Mouse (Mus musculus): ENCODE results near the gene Cxcl13.

DNA sequence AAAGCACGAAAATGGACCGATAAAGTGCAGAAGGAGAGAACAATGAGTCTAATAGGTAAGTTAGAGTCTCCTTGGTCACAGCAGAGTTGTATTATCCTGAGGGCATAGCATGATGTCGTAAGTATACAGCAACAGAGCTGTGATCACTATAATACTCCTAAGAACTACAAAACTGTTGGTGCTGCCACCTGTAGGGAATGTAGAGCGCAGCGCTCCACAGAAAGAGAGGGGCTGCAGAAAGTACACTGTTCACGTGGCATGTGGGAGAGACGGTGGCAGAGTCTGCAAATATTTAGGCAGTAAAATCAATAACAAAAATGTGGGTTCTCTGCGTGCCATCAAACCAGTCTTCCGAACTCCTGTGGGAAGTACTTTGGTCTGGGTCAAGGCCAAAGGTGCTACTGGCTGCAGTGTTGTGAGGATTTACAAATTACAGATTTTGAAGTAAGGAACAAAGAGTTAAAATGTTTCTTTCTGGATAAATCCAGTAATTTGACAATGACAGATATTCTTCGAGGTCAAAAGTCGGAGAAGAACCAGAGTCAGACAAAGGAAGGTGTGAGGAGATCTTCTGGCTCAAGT is 18.6 kb upstream of the Cxcl13 start:
- no peak for TF ChIP-seq GATA1 (IDR thresholded peaks at IDR 0.05; ENCODE audit: low read length)
- no peak for TF ChIP-seq TAL1 (IDR thresholded peaks at IDR 0.05; ENCODE audit: low read length)
